Mouse (Mus musculus) heart, embryonic 13.5 days (tissue): ENCODE data around the gene Foxd2. TPM values are rescaled to one million over a fixed set of nuclear protein-coding genes. Genes with fewer than 3 reads are reported as not detected.

Experiments used
- ATAC-seq: fragments of 200-750 bp; cut with Nextera tagmentation; 2 replicates; pipeline ENCODE4 v1.8.0; 2017; ENCODE audit warnings: moderate TSS enrichment; ENCODE audit not compliant: insufficient number of reproducible peaks, low FRiP score, low TSS enrichment; ENCODE audit errors: extremely low read depth
- H3K27ac ChIP-seq: fragments of 300-500 bp; sonication (generic); replicated peaks from 2 replicates; pipeline ENCODE4 v1.5.1; 2015; ENCODE audit warnings: moderate library complexity, mild to moderate bottlenecking, inconsistent platforms
- H3K27me3 ChIP-seq: fragments of 300-500 bp; sonication (generic); replicated peaks from 2 replicates; pipeline ENCODE4 v1.6.1; 2015; ENCODE audit warnings: mild to moderate bottlenecking, inconsistent platforms
- H3K36me3 ChIP-seq: fragments of 300-500 bp; sonication (generic); 2 replicates; pipeline ENCODE4 v1.6.1; 2015; ENCODE audit warnings: mild to moderate bottlenecking, inconsistent platforms
- H3K4me1 ChIP-seq: fragments of 300-500 bp; sonication (generic); 2 replicates; pipeline ENCODE4 v1.6.1; 2015; ENCODE audit warnings: inconsistent platforms
- H3K4me2 ChIP-seq: fragments of 300-500 bp; sonication (generic); 2 replicates; pipeline ENCODE4 v1.6.1; 2015; ENCODE audit warnings: inconsistent platforms, mild to moderate bottlenecking, moderate library complexity
- H3K4me3 ChIP-seq: fragments of 300-500 bp; sonication (generic); 2 replicates; pipeline ENCODE4 v1.5.1; 2015; ENCODE audit warnings: moderate library complexity, mild to moderate bottlenecking, inconsistent platforms
- H3K9ac ChIP-seq: fragments of 300-500 bp; sonication (generic); 2 replicates; pipeline ENCODE4 v1.6.1; 2015; ENCODE audit warnings: inconsistent platforms, mild to moderate bottlenecking, moderate library complexity
- H3K9me3 ChIP-seq: fragments of 300-500 bp; sonication (generic); 2 replicates; pipeline ENCODE4 v1.6.1; 2016; ENCODE audit warnings: inconsistent platforms
- WGBS: fragments of 180-500 bp; shearing (Covaris S2); methylation state at CpG from one replicate; pipeline ENCODE4 v1.1.7; 2015; ENCODE audit warnings: mixed read lengths; 5-methylcytosine and 5-hydroxymethylcytosine counted together
- polyA plus RNA-seq: library from polyadenylated mRNA; unstranded; fragments of >200 nt; fragmentation: Nextera tagmentation; extraction: Ambion mirVana; gene quantifications from 2 replicates; pipeline ENCODE4 v1.2.1, GENCODE M21; 2015

Gene Foxd2
- polyA plus RNA-seq, 1 experiment from 2014 or later = 0.07 TPM

DNA sequence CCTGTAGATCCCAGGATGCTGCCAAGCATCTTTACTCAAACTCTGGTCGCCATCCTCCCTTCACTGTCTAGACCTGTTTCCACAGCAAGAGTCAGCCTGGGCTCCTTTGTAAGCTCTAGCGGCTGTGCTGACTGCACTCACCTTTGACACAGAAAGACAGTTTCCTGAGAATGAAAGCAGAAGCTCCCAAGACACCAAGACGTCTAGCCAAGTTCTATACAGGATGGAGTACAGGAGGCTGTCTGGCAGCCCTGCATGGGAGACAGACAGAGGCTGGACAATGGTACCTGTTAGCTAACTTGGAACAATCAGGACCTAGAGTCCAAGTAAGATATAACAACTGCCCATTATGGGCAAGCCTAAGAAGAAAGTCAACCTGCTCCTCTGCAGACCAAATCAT lies 8.8 kb downstream of the Foxd2 start:
- Histone ChIP-seq H3K4me2 (no peak overlapping the region), H3K27ac (no peak overlapping the region), H3K4me3 (no peak overlapping the region), H3K4me1 (peaks cover 3% of the 10 kb centered on the region; the same call in 1 of the 2 replicates), H3K9me3 (no peaks in the 10 kb centered on the region), H3K9ac (no peak overlapping the region), H3K36me3 (no peaks in the 10 kb centered on the region), H3K27me3 (peaks cover 98% of the 10 kb centered on the region)
- WGBS = 5% methylated on average over 3 of the region's 3 CpGs
- no peak for ATAC-seq

DNA sequence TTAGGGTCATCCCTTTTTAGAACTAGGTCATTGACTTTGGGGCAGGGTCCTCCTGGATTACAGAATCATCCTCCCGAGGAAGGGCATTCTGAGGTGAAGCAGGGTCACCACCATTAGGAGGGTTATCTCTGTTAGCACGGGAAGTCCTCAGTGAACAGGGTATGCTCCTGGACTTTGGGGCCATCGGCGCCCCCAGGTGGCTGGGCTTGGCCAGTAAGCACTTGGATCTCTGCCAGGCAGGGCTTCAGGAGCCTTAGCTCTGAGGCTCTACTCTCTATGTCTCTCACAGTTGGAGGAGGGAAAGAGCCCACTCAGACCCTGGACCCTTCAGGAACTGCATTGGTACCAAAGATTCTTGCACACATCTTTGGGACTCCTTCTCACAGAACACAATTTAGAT lies 10.8 kb downstream of the Foxd2 start:
- Histone ChIP-seq H3K4me3 (no peak overlapping the region), H3K9me3 (no peaks in the 10 kb centered on the region), H3K4me2 (no peak overlapping the region), H3K27me3 (peaks cover 97% of the 10 kb centered on the region), H3K36me3 (no peaks in the 10 kb centered on the region), H3K9ac (no peak overlapping the region), H3K4me1 (peaks cover 3% of the 10 kb centered on the region; the same call in 1 of the 2 replicates), H3K27ac (no peak overlapping the region)
- no peak for ATAC-seq
- 9% methylated on average over 4 of the region's 4 CpGs for WGBS

DNA sequence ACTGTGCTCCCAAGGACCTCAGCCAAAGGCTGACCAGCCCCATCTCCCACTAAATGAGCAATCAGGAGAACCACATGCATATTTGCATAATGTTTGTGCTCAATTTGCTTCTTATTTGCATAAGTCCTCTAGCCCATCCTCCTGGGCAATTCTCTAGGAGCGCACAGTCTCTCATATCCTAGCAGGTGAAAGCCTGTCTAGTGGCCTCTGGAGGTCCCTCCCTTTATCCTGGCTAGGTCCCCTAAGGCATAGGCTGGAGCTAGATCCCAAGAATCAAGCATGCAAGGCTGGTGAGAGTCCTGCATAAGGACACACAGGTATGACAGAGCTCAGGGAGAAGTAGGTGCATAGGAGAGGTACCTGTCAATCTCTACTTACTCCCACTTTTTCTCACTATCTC lies 26.4 kb downstream of the Foxd2 start:
- no peak overlapping the region for H3K9ac ChIP-seq
- no peaks in the 10 kb centered on the region for H3K4me1 ChIP-seq
- no peak for ATAC-seq
- 77% methylated on average over 1 of the region's 1 CpGs for WGBS
- H3K9me3 ChIP-seq = no peaks in the 10 kb centered on the region
- H3K27ac ChIP-seq = no peak overlapping the region
- no peak overlapping the region for H3K4me3 ChIP-seq
- H3K36me3 ChIP-seq = no peaks in the 10 kb centered on the region
- H3K27me3 ChIP-seq = peaks cover 28% of the 10 kb centered on the region; the same call in 1 of the 2 replicates
- no peak overlapping the region for H3K4me2 ChIP-seq

DNA sequence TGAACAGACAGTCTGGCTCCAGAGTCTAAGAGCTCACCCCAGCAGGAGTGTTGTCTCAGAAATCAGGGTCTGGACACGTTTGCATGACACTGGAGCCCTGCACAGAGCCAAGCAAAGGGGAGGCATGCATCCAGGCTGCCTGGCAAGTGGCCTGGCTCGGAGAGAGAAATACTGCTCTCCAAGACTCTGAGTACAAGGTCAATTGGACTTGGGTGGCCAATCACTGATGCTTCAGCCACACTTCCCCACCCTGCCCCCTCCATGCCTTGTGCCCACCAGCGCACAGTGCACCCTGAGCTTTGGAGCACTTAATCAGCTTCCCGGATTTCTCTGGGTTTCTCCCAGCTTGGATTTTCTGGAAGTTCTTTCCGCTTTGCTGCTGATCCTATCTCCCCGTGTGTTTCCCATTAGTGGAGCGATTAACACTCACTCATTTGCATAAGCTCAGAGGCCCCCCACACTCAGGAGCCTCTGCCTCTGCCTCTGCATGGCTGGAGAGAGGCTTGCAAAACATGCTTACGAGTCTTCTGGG lies 32.2 kb downstream of the Foxd2 start:
- no peak for ATAC-seq
- Histone ChIP-seq H3K36me3 (no peaks in the 10 kb centered on the region), H3K9ac (no peak overlapping the region), H3K9me3 (no peaks in the 10 kb centered on the region), H3K4me3 (no peak overlapping the region), H3K27ac (no peak overlapping the region), H3K4me1 (no peaks in the 10 kb centered on the region), H3K4me2 (no peak overlapping the region), H3K27me3 (0 out of 2 replicates have a peak, but pooled peaks cover 5% of the 10 kb centered on the region)
- WGBS = 19% methylated on average over 8 of the region's 8 CpGs

DNA sequence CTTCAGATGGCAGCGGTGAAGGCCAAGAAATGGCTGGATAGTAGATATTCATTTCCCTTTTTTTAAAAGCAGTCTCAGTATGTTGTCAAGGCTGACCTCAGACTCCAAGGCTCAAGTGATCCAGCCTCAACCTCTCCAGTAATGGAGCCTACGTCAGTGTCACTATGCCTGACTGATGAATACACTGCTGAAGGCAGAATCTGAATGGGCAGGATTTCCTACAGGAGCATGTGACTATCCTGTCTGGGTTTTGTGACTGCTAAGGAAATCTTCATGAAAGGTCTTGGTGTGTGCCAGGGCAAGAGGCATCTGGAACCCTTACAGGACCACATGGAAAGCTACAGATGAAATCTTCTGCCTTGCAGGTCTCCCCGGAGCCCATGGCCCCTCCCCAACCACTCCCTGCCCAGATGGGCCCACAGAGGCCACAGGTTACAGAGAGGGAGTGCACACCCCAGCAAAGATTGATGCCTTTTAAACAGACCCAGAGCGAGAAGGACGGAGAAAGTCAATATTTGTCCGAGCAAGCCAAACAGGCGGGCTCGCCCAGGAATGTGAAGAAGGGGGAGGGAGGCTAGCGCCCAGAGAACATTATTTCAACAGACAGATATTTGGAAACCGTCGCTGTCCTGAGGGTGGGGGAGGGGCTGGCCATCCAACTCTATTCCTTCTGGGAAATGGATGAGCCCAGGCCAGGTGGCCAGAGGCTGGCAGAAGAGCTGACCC lies 38.7 kb downstream of the Foxd2 start:
- no peak overlapping the region for H3K4me3 ChIP-seq
- no peak for ATAC-seq
- no peak overlapping the region for H3K27ac ChIP-seq
- H3K9me3 ChIP-seq = no peaks in the 10 kb centered on the region
- H3K4me2 ChIP-seq = no peak overlapping the region
- H3K9ac ChIP-seq = no peak overlapping the region
- H3K36me3 ChIP-seq = no peaks in the 10 kb centered on the region
- H3K4me1 ChIP-seq = 0 out of 2 replicates have a peak, but pooled peaks cover 5% of the 10 kb centered on the region
- peaks cover 6% of the 10 kb centered on the region; the same call in 1 of the 2 replicates for H3K27me3 ChIP-seq
- WGBS = 38% methylated on average over 11 of the region's 11 CpGs

DNA sequence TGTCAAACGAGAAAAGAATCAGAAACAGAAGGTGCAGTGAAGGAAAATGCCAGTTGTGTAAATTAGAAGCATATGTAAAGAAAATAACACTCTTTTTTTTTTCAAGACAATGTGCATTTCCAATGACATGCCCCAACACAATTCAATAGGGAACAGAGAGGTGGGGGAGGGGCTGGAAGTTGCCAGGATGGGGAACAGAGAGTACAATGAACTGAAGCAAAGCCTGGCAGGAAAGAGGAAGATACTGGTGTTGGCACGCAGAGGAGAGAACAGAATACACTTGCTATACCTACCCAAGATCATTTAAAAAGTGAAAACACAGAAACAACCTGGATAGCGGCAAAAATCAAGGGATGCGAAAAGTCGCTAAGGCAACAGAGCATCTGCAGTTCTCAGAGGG lies 45.5 kb downstream of the Foxd2 start:
- no peaks in the 10 kb centered on the region for H3K9me3 ChIP-seq
- H3K27ac ChIP-seq = no peak overlapping the region
- peaks cover 17% of the 10 kb centered on the region for H3K27me3 ChIP-seq
- WGBS = 77% methylated on average over 5 of the region's 5 CpGs
- H3K4me3 ChIP-seq = no peak overlapping the region
- H3K9ac ChIP-seq = no peak overlapping the region
- no peak for ATAC-seq
- no peaks in the 10 kb centered on the region for H3K36me3 ChIP-seq
- H3K4me2 ChIP-seq = no peak overlapping the region
- no peaks in the 10 kb centered on the region for H3K4me1 ChIP-seq

DNA sequence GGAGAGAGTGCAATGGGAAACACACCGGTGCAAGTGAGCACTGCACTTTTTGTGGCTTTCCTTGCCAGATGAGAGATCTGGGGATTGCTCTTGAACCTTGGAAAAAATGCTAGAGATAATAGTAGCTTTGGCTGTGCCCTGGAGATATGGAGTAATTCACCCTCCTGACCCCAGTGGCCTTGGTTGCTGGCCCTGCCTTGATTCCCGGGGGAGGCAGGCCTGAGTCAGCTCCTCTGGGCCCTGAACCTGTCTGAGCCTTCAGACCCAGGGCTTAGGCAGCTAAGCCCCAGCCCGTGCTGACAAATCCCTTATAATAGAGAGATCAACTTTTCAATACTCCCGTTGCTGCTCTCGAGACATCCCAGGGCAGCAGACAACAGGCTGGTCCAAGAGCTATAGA lies 50.2 kb downstream of the Foxd2 start:
- H3K27ac ChIP-seq = no peak overlapping the region
- no peak overlapping the region for H3K4me3 ChIP-seq
- 35% methylated on average over 5 of the region's 5 CpGs for WGBS
- H3K36me3 ChIP-seq = no peaks in the 10 kb centered on the region
- H3K4me2 ChIP-seq = no peak overlapping the region
- H3K27me3 ChIP-seq = peaks cover 21% of the 10 kb centered on the region
- no peak overlapping the region for H3K9ac ChIP-seq
- no peaks in the 10 kb centered on the region for H3K9me3 ChIP-seq
- no peak for ATAC-seq
- no peaks in the 10 kb centered on the region for H3K4me1 ChIP-seq

Other genes with a start within 250 kb of the Foxd2 start
- not detected in 2 replicates for gene Gm12830, start 87.2 kb downstream of the Foxd2 start, polyA plus RNA-seq
- not detected in 2 replicates for gene Foxe3, start 17.1 kb upstream of the Foxd2 start, polyA plus RNA-seq
- 57.4 TPM in 2 replicates for gene Cmpk1, start 78.4 kb upstream of the Foxd2 start, polyA plus RNA-seq
- 7.8 and 8.7 TPM in 2 replicates for gene Stil, start 91.3 kb upstream of the Foxd2 start, polyA plus RNA-seq
- gene Tal1, start 147.6 kb upstream of the Foxd2 start, polyA plus RNA-seq = 5.4 and 8.4 TPM in 2 replicates
- 23.4 and 42.7 TPM in 2 replicates for gene Pdzk1ip1, start 179.8 kb upstream of the Foxd2 start, polyA plus RNA-seq
- 0.04 and 0.08 TPM in 2 replicates for gene Cyp4x1, start 225.4 kb upstream of the Foxd2 start, polyA plus RNA-seq